Mouse (Mus musculus): ENCODE results near the gene Antxr2. TPM values are rescaled to one million over a fixed set of nuclear protein-coding genes. Genes with fewer than 3 reads are reported as not detected.
A peak's percentile ranks its signal among the peaks of the same experiment; 100 is the strongest.

Antxr2 gene
- polyA plus RNA-seq (2015; fragmentation: Nextera tagmentation; extraction: Ambion mirVana) = 30.7 and 39.2 TPM in 2 replicates

GRCm38 (mm10) chr5:98030902-98031641, at the start of gene Antxr2:
TSS of gene Antxr2 (minus strand) at chr5:98031043.
- Histone ChIP-seq H3K27ac (ENCODE audit: low read length) (peak within 1 kb of the TSS; percentile 89), H3K9ac (replicated peaks; ENCODE audit: low read depth) (peak within 1 kb of the TSS; percentile 65), H3K4me3 (ENCODE audit: low read depth, low read length) (peak within 1 kb of the TSS; percentile 79), H3K4me2 (replicated peaks; ENCODE audit: low read depth, low read length) (peak within 1 kb of the TSS; percentile 85), H3K9me3 (ENCODE audit: low read length) (no peaks in the 10 kb centered on the region), H3K27me3 (replicated peaks; ENCODE audit: insufficient read depth, low read length) (no peaks in the 10 kb centered on the region), H3K4me1 (ENCODE audit: insufficient read depth, low read depth, low read length) (peaks cover 5% of the 10 kb centered on the region; the same call in 1 of the 2 replicates), H3K36me3 (ENCODE audit: insufficient read depth, low read length) (no peaks in the 10 kb centered on the region; the same call in 1 of the 2 replicates)
- 1% methylated on average over 42 of the region's 58 CpGs for WGBS
- ATAC-seq = peak; percentile 84
- peak; percentile 86 for DNase-seq (ENCODE audit: low spot score)
- TF ChIP-seq EP300 (IDR thresholded peaks at IDR 0.05) (no peak), CTCF (IDR thresholded peaks at IDR 0.05) (no peak)

- ATAC-seq = peak; percentile 83
Observed at GRCm38 (mm10) chr5:98076612-98077011, 45.8 kb upstream of the Antxr2 start.

GRCm38 (mm10) chr5:98069191-98069590, 38.3 kb upstream of the Antxr2 start:
- H3K36me3 ChIP-seq (ENCODE audit: insufficient read depth, low read length) = no peaks in the 10 kb centered on the region
- no peak for ATAC-seq
- no peak for DNase-seq (ENCODE audit: low spot score)
- no peaks in the 10 kb centered on the region for H3K9me3 ChIP-seq (ENCODE audit: low read length)
- TF ChIP-seq EP300 (IDR thresholded peaks at IDR 0.05) (no peak), CTCF (IDR thresholded peaks at IDR 0.05) (no peak)
- no peak overlapping the region for H3K27ac ChIP-seq (ENCODE audit: low read length)
- H3K27me3 ChIP-seq (replicated peaks; ENCODE audit: insufficient read depth, low read length) = no peaks in the 10 kb centered on the region
- H3K4me1 ChIP-seq (ENCODE audit: insufficient read depth, low read depth, low read length) = no peaks in the 10 kb centered on the region
- no peak overlapping the region for H3K9ac ChIP-seq (replicated peaks; ENCODE audit: low read depth)
- no peak overlapping the region for H3K4me2 ChIP-seq (replicated peaks; ENCODE audit: low read depth, low read length)
- H3K4me3 ChIP-seq (ENCODE audit: low read depth, low read length) = no peak overlapping the region
- 50% methylated on average over 4 of the region's 4 CpGs for WGBS

More at GRCm38 (mm10) chr5:98076612-98077011, 45.8 kb upstream of the Antxr2 start:
- TF ChIP-seq CTCF (IDR thresholded peaks at IDR 0.05) (peak; percentile 21; the same call in 1 of the 2 replicates), EP300 (IDR thresholded peaks at IDR 0.05) (peak; percentile 73)
- no peaks in the 10 kb centered on the region for H3K36me3 ChIP-seq (ENCODE audit: insufficient read depth, low read length)
- DNase-seq (ENCODE audit: low spot score) = peak; percentile 49
- H3K27me3 ChIP-seq (replicated peaks; ENCODE audit: insufficient read depth, low read length) = no peaks in the 10 kb centered on the region
- no peaks in the 10 kb centered on the region for H3K4me1 ChIP-seq (ENCODE audit: insufficient read depth, low read depth, low read length)
- no peak overlapping the region for H3K4me2 ChIP-seq (replicated peaks; ENCODE audit: low read depth, low read length)
- H3K9me3 ChIP-seq (ENCODE audit: low read length) = no peaks in the 10 kb centered on the region
- no peak overlapping the region for H3K27ac ChIP-seq (ENCODE audit: low read length)
- no peak overlapping the region for H3K9ac ChIP-seq (replicated peaks; ENCODE audit: low read depth)
- no peak overlapping the region for H3K4me3 ChIP-seq (ENCODE audit: low read depth, low read length)
- 28% methylated on average over 3 of the region's 3 CpGs for WGBS

- Histone ChIP-seq H3K27me3 (replicated peaks; ENCODE audit: insufficient read depth, low read length) (no peaks in the 10 kb centered on the region), H3K9me3 (ENCODE audit: low read length) (no peaks in the 10 kb centered on the region), H3K4me3 (ENCODE audit: low read depth, low read length) (no peak overlapping the region), H3K4me2 (replicated peaks; ENCODE audit: low read depth, low read length) (no peak overlapping the region), H3K36me3 (ENCODE audit: insufficient read depth, low read length) (no peaks in the 10 kb centered on the region), H3K4me1 (ENCODE audit: insufficient read depth, low read depth, low read length) (no peaks in the 10 kb centered on the region), H3K27ac (ENCODE audit: low read length) (no peak overlapping the region), H3K9ac (replicated peaks; ENCODE audit: low read depth) (no peak overlapping the region)
- ATAC-seq = no peak
- DNase-seq (ENCODE audit: low spot score) = no peak
- TF ChIP-seq EP300 (IDR thresholded peaks at IDR 0.05) (no peak), CTCF (IDR thresholded peaks at IDR 0.05) (no peak)
- WGBS = 89% methylated on average over 6 of the region's 6 CpGs
Observed at GRCm38 (mm10) chr5:98055275-98055674, 24.4 kb upstream of the Antxr2 start.

GRCm38 (mm10) chr5:98054834-98055233, 24.0 kb upstream of the Antxr2 start:
- Histone ChIP-seq H3K27me3 (replicated peaks; ENCODE audit: insufficient read depth, low read length) (no peaks in the 10 kb centered on the region), H3K4me1 (ENCODE audit: insufficient read depth, low read depth, low read length) (no peaks in the 10 kb centered on the region), H3K9ac (replicated peaks; ENCODE audit: low read depth) (no peak overlapping the region), H3K9me3 (ENCODE audit: low read length) (no peaks in the 10 kb centered on the region), H3K4me2 (replicated peaks; ENCODE audit: low read depth, low read length) (no peak overlapping the region), H3K36me3 (ENCODE audit: insufficient read depth, low read length) (no peaks in the 10 kb centered on the region), H3K27ac (ENCODE audit: low read length) (no peak overlapping the region), H3K4me3 (ENCODE audit: low read depth, low read length) (no peak overlapping the region)
- ATAC-seq (no peak), DNase-seq (ENCODE audit: low spot score) (peak; percentile 18)
- TF ChIP-seq EP300 (IDR thresholded peaks at IDR 0.05) (no peak), CTCF (IDR thresholded peaks at IDR 0.05) (no peak)
- 87% methylated on average over 1 of the region's 1 CpGs for WGBS

GRCm38 (mm10) chr5:98034928-98035327, 4.1 kb upstream of the Antxr2 start:
- TF ChIP-seq EP300 (IDR thresholded peaks at IDR 0.05) (no peak), CTCF (IDR thresholded peaks at IDR 0.05) (no peak)

More at GRCm38 (mm10) chr5:98034928-98035327, 4.1 kb upstream of the Antxr2 start:
- no peak overlapping the region for H3K27ac ChIP-seq (ENCODE audit: low read length)
- whole genome bisulfite sequencing = 85% methylated on average over 2 of the region's 2 CpGs
- no peaks in the 10 kb centered on the region for H3K4me1 ChIP-seq (ENCODE audit: insufficient read depth, low read depth, low read length)
- H3K27me3 ChIP-seq (replicated peaks; ENCODE audit: insufficient read depth, low read length) = no peaks in the 10 kb centered on the region
- H3K4me2 ChIP-seq (replicated peaks; ENCODE audit: low read depth, low read length) = no peak overlapping the region
- DNase-seq (ENCODE audit: low spot score) (no peak), ATAC-seq (no peak)
- H3K9ac ChIP-seq (replicated peaks; ENCODE audit: low read depth) = no peak overlapping the region
- H3K36me3 ChIP-seq (ENCODE audit: insufficient read depth, low read length) = no peaks in the 10 kb centered on the region
- H3K9me3 ChIP-seq (ENCODE audit: low read length) = no peaks in the 10 kb centered on the region
- no peak overlapping the region for H3K4me3 ChIP-seq (ENCODE audit: low read depth, low read length)
